Mouse (Mus musculus): ENCODE data around the gene Olfr884.

Olfr884 gene

DNA sequence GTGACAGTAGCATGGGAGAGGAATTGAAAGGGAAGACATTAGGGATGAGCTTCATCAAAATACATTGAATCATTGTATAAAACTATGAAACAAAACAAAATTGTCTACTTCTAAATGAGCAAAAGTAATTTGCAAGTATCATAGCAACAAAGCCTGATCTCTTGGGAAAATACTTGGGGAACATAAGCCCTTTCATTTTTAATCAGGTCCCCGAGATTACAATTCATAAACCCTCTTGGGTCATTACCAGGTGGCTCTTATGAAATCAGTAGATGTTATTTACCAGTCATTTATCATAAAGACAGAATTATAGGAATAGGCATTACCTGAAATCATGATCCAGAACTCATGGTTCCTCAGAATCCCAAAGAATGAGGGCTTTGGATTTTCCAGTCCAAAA is at the start of gene Olfr884:
TSS of gene Olfr884 (plus strand) at position 301 of the 400 bp plus-strand sequence.
- no peak for DNase-seq (ENCODE audit: low read depth in 1 of 2, low spot score in 2 of 2)

DNA sequence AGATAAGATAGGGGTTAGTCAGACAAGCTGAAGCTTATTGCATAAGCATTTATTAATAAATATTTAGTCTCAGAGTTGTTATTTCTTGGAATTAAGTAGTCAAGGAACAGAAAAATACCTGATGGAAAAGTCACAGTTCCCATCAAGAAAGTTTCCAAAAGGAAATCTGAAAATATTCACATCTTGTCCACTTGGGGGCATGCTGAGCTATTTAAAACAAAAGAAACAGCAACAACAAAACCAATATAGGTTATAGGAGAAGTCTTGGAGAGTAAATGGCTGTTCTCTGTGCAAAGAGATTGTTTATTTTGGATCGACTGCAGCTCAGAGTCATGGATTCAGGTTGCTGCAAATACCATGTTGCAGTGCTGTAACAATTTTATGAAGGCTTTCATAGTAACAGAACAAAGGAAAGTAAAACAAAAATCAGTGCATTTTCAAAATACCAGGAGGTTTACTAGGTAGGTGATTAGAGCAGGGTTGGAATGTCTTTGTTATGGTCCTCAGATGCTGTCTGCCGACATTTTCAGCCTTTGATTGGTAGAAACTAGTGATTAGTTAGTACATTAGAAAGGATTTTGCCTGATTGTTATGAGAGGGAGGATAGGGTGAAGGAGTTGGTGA is 47.7 kb upstream of the Olfr884 start:
- DNase-seq (ENCODE audit: low read depth in 1 of 2, low spot score in 2 of 2), result no peak

DNA sequence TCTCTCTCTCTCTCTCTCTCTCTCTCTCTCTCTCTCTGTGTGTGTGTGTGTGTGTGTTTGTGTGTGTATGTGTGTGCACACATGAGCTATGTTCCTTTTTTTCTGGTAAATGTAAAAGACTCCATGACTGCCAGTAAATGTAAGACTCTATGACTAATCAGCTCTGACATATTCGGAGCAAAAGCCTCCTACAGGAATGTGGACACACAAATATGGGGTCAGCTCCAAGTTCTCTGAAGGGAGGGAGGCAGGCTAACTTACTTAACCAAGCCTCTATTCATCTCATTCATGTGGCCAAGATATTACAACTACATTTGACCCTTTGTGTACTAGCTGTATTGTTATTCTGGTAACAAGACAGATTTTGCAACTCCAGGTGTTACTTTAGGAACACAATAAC is 46.3 kb upstream of the Olfr884 start:
- no peak for DNase-seq (ENCODE audit: low read depth in 1 of 2, low spot score in 2 of 2)

DNA sequence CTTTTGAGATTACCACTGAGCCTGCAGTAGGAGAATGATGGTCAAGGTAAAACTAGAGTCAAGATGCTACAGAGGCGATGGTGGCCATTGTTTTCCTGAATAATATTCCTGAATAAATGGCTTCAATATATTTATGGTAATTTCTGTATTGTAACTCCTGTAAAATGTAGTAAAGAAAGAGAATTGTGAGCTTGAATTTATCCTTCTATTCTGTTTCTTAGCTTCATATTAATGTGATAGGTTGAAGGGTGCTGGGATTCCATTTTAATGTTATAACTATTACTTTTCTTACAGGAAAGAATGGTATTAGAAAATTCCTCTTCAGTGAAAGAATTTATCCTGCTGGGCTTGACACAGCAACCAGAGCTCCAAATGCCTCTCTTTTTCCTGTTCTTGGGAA is 20.8 kb upstream of the Olfr884 start, which contains the start of gene Olfr883:
TSS of gene Olfr883 (plus strand) at position 301 of the 400 bp plus-strand sequence.
- no peak for DNase-seq (ENCODE audit: low read depth in 1 of 2, low spot score in 2 of 2)

DNA sequence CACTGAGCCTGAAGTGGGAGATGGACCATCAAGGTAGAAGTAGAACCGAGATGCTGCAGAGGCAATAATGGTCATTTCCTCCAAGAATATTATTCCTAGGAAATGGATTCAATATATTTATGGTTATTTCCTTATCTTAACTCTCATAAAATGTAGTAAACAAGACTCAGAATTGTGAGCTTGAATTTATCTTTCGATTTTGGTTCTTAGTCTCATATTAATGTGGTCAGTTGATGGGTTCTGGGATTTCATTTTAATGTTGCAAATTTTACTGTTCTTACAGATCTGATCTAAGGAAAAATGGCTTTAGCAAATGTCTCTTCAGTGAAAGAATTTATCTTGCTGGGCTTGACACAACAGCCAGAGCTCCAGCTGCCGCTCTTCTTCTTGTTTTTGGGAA is 14.7 kb downstream of the Olfr884 start, which contains the start of gene Olfr885:
TSS of gene Olfr885 (plus strand) at position 301 of the 400 bp plus-strand sequence.
- no peak for DNase-seq (ENCODE audit: low read depth in 1 of 2, low spot score in 2 of 2)

DNA sequence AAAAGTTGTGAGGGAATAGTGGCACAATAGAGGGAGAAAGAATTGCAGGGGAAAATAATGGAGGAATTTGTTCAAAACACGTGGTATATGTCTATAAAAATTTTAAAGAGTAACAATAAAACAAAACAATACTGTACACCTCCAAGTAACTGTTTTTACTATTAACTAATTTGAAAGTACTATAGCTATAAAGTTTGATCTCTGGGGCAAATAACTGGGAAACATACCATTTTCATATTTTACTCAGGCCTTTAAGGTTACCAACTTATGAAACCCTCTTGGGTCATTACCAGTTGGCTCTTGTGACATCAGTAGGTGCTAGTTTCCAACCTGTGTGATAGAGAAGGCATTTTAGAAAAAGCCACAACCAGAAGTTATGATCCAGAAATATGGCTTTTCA is 37.4 kb downstream of the Olfr884 start, which contains the start of gene Olfr887:
TSS of gene Olfr887 (plus strand) at position 301 of the 400 bp plus-strand sequence.
- DNase-seq (ENCODE audit: low read depth in 1 of 2, low spot score in 2 of 2), result no peak

All from monocyte, adult 2 months (primary cell).